Mouse (Mus musculus) CD8-positive naive resting alpha-beta T cell, adult 2 months (primary cell): ENCODE results near the gene Cebpa.

Experiments
- DNase-seq, 2 experiments: peaks; one replicate each; pipeline ENCODE4 v3.0.0; 2022; ENCODE audit warnings: low read depth in 2 of 2, low spot score in 2 of 2

Cebpa gene

DNA sequence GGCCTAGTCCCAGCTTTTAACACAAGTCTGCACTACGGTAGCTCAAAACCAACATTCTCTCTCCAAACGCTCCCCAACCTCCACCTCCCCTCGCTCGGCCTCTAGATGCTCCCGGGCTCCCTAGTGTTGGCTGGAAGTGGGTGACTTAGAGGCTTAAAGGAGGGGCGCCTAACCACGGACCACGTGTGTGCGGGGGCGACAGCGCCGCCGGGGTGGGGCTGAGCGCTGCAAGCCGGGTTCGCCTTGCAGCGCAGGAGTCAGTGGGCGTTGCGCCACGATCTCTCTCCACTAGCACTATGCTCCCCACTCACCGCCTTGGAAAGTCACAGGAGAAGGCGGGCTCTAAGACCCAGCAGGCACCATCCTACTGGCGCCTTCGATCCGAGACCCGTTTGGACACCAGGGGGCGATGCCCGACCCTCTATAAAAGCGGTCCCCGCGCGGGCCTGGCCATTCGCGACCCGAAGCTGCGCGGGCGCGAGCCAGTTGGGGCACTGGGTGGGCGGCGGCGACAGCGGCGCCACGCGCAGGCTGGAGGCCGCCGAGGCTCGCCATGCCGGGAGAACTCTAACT lies at the start of gene Cebpa:
TSS of gene Cebpa (plus strand) at position 453 of the 573 bp plus-strand sequence.
- DNase-seq, result peak; percentile 51 to 61

DNA sequence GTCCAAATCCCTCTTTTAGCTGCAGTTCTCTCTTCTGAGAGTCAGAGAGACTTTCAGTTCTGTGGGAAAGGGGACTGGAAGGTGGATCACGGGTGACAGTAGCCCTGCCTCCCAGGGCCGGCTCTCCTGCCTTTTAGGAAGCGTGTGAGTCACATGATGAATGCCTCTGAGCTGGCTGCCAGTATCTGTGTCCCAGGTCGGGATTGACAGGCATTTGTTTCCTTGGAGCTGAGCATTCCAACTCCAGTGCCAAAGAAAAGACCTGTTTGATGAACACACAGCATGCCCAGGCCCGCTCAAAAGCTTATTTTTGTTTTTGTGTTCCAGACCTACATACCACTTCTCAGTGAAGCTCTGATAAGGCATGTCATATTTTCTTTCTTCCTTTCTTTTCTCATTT lies 42.4 kb upstream of the Cebpa start:
- no peak for DNase-seq

DNA sequence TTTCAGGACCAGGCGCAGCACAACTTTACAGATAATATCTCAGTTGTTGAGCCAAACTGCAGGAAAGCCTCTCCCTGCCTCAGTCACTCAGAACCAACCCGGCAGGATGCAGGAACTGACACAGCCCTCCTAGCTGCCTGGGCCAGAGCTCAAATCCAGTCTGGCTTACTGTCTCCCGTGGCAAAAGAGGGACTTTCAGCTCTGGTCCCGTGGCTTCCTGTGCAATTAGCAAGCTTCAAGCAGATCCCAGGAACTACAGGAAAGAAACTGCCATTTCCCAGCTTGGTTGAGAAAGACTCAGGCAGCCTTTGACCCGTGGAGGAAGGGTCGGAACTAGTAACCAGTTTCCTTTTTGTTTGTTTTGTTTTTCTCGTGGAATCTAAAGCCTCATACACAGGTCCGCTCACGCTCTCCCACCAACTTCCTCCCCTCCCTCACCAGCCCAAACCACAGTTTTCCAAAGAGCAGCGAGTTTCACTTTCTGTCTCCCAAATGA lies 38.2 kb upstream of the Cebpa start:
- DNase-seq, result no peak

DNA sequence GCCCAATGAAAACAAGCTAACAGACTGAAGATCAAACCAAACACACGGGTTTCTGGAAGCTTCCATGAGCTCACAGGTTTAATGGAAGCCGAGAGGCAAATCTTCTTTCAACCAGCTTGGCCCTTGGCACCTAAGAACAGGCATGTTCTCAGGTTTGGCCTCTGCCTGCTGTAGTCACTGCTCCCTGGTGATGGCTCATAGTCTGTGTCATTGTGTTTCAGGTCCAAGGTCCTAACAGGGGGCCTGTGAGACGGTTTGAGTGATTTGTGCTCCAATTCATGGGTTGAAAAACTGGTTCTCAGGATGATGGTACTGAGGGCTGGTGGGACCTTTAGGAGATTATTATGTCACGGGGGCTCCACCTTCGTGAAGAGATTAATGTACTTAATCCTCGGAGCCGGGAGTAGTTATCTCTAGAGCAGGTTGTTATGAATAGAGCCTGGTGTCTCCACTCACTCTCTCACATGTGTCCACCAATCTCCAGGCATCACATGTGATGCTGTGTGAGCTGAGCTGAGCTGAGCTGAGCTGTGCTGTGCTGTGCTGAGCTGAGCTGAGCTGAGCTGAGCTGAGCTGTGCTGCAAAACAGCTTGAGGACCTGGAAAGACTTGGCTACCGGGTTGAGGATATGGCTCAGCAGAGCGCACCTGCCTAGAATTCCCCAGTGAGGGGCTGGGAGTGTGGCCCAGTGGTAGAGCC lies 37.5 kb upstream of the Cebpa start:
- DNase-seq, result no peak

DNA sequence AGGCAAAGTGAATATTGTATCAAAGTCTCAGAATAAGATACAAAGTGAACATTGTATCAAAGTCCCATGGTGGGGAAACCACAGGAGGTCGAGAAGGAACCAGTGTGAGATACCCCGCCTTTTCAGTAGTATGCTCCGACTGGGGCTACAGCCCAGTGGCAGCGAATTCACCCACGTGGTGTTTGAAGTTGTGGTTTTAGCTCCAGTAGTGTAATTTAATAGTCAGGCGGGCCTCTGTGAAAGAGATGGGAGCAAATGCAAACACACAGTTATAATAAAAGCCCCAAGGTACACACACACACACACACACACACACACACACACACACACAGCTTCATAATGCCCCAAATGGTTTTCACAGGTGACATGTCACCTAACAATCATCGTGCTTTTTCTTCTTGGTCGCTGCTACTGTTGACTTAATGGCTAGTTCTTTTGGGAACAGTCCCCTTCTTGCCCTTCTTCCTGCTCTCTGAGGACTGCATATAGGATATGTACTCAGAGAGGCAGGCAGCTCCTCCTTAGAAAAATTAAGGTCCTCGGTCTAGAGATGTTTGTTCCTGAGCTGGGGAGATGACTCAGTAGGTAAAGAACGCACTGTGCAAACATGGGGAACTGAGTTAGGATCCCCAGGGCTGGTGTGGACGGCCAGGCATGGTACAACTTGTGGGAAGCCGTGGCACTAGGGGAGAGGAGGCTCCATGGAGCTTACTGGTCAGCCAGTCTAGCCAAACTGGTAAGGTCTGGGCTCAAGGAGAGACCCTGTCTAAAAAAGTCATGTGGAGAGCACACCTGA lies 34.3 kb upstream of the Cebpa start:
- DNase-seq, result no peak

DNA sequence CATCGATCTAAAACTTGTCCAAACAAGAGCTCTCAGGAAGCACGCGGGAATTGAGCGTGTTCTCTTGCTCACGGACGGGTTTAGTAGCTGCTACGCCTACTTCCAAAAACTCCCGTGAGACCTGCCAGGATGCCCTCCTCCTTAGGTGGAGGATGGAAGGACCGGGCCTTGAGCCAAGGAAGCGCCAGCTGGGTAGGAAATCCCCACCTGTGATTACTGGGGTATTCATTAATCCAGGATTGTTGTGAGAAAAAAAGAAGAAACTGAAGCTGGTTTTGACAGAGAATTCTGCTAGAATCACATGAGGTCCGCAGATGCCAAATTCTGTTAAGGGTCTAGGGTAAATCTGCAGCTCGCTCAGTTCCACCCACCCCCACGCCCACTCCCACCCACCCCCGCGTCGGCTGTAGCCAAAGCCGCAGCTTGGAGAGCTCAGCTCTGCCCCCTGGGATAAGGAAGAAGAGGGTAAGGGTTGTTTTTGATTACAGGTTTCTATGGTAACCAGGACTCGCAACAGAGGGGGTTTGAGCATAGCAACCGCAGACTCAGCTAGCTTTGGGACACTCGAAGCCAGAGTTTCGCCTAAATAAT lies 32.7 kb upstream of the Cebpa start:
- no peak for DNase-seq

DNA sequence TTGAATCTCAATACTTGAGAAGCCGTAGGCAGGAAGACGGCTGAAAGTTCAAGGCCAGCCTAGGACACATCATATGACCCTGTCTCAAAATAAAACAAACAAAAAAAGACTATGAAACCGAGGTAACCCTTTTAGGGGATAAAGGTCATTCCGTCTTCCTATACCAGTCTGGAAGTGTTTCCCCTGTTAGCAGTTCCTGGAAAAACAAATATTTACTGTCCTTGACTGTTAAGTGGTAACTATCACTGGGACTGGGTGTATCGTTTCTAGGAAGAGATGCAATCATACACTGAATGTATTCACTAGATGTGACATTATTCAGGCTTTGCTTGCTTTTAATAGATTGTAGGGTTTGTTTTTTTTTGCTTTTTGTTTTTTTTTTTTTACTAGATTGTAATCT lies 28.5 kb upstream of the Cebpa start:
- DNase-seq, result no peak

DNA sequence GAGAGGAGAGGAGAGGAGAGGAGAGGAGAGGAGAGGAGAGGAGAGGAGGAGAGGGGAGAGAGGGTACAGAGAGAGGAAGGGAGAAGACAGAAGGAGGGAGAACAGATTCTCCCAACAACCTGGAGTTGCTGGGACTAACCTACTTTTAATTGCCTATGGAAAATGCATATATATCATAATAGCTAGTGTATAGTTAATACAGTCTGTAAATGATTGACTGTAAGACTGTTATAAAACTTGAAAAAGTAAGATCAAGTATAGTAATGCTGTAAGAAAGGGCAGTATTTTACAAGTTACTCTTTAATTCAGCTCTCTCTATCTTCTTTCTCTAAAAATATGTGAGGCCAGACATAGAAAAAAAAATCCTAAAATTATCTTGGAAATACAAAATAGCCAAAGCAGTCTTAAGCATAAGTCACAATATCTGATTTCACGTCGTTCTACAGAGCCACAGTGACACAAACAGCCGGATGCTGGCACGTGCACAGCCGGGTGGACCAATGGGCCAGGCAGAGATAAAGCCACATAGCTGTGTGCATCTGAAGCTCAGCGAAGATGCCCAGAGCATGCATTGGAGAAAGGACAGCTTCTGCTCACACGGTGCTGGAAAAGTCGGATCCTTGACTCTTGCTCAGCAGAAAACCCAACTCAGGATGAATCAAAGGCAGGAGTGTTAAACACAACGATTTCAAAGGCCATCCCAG lies 24.0 kb upstream of the Cebpa start:
- no peak for DNase-seq

DNA sequence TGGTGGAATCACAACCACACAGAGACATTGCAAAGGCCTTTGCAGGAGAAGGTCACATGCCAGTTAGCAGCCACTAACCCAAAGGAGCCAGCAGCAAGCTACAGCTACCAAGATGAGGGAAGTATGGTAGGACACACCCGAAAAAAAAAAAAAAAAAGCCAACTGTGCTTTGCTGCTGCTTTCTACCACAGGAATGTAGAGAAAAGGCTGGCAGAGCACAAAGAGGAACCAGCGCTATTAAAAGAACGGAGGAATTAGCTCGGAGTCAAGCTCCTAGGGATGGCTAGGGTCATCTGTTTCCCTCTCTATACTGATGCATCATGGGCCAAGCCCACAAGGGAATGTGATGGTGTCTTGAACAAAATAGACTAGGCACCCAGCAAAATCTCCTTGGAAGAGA lies 20.3 kb upstream of the Cebpa start:
- DNase-seq, result no peak

DNA sequence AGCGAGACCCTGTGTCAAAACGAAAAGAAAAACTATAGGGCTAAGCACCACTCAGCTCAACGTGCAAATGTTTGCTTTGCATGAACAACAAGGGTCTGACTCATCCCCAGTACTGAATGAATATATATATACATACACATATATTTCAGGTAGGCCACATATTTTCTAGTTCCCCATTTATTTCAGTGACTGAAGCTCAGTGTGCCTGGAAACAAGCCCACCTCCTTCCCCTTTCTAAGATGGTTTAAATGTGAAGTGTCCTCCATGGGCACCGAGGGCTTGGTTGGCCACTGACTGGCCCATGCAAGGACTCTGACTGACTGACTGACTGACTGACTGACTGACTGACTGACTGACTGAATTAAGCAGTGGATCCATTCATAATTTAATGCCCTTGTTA lies 19.6 kb upstream of the Cebpa start:
- no peak for DNase-seq

DNA sequence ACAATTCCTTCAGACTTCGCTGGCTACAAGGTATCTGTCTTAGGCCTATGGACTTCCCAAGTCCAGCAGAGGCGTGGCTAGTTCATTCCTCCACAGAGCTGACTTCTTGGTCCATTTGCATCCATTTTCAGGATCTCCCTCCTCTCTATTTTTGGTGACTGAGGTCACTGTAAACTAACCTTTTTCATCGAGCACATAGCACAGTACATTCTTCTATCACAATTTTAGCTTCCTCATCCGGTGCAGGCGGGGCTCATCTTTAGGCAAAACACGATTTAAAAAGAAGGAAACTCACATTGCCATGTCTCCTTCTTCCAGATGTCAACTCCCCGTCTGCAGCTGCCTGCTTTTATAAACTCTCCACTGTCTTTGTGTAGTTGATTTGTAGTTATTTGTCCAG lies 12.5 kb upstream of the Cebpa start:
- DNase-seq, result no peak

DNA sequence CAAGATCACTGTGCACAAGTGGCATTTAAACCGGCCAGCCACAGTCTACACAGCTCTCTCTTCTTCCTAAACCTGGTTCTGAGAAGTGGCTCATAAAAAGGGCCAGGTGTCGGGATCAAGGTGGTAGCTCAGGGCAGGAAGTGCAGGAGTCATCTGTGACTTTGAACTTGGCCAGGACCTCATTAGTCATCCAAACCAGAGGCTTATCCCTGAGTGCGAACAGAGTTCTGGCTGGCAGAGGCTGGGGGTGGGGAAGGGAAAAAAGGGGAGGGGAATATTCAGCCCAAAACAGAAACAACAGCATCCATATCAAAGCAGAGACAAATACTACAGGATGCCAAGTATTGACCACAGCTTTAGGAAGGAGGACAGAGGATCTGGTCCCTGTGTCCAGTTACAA lies 11.5 kb upstream of the Cebpa start:
- no peak for DNase-seq

DNA sequence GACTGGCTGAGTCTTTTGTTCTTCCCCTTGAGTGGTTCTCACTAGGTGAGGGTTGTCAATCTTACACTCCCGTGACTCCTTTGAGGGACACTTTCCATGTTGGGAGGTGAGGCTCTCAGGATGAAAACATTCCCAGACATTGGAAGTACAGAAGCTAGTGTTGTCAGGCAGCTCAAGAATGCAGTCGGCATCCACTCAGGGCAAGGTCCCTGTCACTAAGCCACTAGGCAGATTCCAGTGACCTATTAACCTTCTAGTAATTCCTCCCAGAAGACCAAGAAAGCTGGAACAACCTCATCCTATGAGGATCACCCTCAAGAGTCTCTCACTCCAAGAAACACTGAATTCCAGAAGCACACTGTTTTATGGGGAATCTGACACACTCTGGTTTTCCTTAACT lies 11.0 kb upstream of the Cebpa start:
- no peak for DNase-seq

DNA sequence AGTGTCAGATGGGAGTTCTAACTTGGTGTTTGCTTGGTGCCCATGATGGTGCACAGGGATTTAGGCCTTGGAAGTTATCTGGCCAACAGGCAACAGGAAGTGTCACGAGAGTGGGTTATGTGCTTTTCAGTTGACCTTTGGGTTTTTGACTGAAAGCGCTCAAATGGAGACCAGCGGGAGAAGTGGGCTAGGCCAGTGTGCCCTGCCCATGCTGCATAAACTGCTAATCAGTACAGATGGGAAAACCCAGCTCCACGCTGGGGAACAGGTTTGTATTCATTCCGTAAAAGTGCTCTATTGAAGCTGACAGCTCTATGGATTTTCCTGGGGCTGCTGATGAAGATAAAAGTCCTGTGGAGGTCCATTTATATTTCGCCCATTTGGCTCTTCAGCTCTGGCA lies 10.4 kb upstream of the Cebpa start:
- no peak for DNase-seq

DNA sequence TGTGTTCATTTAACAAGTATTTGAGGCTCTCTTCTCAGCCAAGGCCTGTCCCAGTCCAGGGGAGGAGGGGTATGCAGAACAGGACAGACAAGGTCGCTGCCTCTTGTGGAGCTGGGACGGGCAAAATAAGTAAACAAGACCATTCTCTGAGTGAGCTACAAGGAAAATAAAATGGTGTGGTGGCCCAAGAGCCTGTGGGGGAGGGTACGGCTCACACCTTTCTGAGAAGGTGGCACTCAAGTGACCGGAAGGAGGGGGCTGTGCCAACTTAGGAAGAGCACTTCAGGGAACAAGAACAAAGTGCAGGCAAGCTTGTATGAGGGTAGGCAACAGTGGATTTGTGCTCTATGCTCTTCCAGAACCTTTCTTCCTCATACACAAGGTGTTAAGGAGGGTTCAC lies 6.0 kb upstream of the Cebpa start:
- DNase-seq, result no peak

DNA sequence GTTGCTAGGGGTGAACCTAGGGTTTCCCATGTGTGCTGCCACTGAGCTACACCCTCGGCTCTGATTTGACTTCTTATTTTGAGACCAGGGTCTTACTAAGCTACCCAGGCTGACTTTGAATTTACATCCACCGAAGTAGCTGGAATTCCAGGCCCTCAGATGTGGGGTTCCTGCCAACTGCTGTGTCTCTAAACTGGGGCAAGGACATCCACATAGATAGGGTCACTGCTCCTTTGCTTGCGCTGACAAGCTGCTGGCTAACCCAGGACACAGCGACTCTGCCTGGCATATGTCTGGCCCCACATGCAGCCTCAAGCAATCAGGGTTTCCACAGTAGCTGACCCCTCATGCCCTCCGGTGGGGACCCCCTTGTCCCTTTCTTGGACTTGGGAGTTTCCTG lies 5.4 kb upstream of the Cebpa start:
- DNase-seq, result no peak

DNA sequence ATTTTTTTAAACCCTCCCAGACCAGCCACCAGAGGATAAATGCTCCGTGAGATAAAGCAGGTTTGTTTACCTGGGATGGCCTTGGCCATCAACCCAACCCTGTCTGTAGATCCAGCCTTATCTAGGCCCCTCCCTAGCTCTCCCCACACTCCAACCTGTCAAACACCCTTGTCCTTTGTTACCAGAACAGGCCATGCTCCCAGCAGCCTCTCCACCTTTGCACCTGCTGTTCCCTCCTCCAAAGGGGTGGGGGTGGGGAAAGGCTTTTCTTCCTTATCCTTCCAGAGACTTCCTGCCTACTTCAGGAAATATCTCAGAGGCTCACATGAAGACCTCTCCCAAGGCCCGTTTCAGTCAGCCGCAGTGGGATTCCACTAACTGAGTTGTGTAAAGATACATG lies 2.6 kb upstream of the Cebpa start:
- DNase-seq, result no peak

DNA sequence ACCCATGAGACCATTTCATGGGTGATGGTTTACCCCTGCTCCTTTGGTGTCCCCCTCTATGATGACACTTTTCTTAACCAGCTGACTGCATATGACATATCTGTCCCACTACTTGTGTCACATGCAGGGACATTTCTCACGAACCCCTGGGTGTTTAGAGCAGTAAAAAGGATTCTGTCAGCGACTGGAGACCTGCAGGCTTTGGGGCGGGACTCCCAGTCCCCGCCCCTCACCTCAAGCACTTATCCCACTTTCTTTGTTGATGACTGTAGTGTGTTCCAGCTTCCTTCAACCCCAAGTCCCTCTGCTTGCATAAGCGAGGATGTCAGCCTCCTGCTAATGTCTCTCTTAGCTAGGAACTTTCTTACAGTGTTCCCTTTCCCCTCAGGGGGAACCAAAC lies 2.0 kb upstream of the Cebpa start:
- no peak for DNase-seq

DNA sequence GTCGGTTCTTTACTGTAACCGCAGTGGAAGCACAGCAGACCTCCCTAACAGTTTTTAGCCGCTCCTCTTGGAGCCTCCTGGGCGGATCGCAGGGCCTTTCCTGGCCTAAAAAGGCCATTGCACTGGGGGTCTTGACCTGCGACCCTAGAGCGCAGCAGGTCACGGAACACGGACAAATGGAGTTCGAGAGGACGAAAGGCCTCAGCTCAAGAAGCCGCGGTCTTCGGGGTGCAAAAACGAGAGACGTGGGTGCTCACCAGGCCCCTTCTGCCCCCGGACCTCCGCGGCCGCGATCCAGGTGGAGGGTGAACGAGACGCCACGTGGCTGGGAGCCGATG lies 1.4 kb upstream of the Cebpa start:
- DNase-seq, result no peak

DNA sequence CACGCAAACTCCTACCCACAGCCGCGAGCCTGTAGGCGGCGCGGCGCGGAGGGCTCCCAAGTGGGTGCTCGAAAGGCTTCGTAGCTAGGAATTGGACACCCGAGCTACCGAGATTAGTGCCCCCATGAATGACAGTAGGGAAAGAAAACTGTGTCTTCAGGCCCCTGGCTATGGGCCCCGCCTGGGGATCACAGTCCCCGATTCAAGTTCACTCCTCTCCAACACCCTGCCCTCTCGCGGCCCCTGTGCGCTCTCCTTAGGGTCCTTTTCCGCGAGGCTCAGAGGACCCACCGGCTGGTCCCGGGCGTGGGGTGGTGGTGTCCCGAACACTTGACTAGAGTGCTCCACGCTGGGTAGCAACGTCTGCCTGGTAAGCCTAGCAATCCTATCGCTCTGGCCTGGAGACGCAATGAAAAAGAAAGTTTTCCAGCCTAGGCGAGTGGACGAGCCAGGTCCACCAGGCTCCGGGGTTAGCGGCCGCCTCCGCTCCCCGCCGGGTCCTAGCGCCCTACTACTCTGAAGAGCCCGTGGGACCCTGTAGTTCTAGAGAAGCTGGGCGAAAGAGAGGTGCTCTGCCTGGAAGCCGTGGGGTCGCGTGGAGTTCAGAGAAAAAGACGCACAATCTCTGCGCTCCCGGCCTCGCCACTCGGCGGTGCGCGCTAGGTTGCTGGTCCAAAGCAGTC lies 853 bp upstream of the Cebpa start:
- DNase-seq, result peak in 1 of 2 experiments; percentile 5
